Mouse (Mus musculus): ENCODE data around the gene Tchp. TPM values are rescaled to one million over a fixed set of nuclear protein-coding genes. Genes with fewer than 3 reads are reported as not detected.

The Tchp gene
- polyA plus RNA-seq, 1 experiment from 2014 or later = 10.2 TPM

- H3K9ac ChIP-seq (ENCODE audit: low read depth, low read length) = no peak overlapping the region
- H3K36me3 ChIP-seq (ENCODE audit: insufficient read depth, low read length) = peaks cover 62% of the 10 kb centered on the region
- no peak for TF ChIP-seq CTCF (IDR thresholded peaks at IDR 0.05; ENCODE audit: low read depth)
- no peaks in the 10 kb centered on the region for H3K27me3 ChIP-seq (ENCODE audit: insufficient read depth, low read length)
- no peak overlapping the region for H3K27ac ChIP-seq
- H3K9me3 ChIP-seq (replicated peaks; ENCODE audit: low read length) = no peaks in the 10 kb centered on the region
- H3K4me3 ChIP-seq (replicated peaks; ENCODE audit: low read depth, low read length) = no peak overlapping the region
- H3K4me2 ChIP-seq (ENCODE audit: low read length) = no peak overlapping the region
- H3K4me1 ChIP-seq (replicated peaks; ENCODE audit: insufficient read depth, low read length) = no peaks in the 10 kb centered on the region
- ATAC-seq (replicated peaks; ENCODE audit: low FRiP score, low read depth) = no peak
- WGBS = 93% methylated on average over 4 of the region's 4 CpGs
- no peak for DNase-seq (ENCODE audit: low spot score)
These were observed 39.3 kb downstream of the Tchp start for GRCm38 (mm10) chr5:114746886-114747285.

GRCm38 (mm10) chr5:114747521-114747920, 40.0 kb downstream of the Tchp start:
- Histone ChIP-seq H3K4me2 (ENCODE audit: low read length) (no peak overlapping the region), H3K4me3 (replicated peaks; ENCODE audit: low read depth, low read length) (no peak overlapping the region), H3K4me1 (replicated peaks; ENCODE audit: insufficient read depth, low read length) (no peaks in the 10 kb centered on the region), H3K27me3 (ENCODE audit: insufficient read depth, low read length) (no peaks in the 10 kb centered on the region), H3K9ac (ENCODE audit: low read depth, low read length) (no peak overlapping the region), H3K36me3 (ENCODE audit: insufficient read depth, low read length) (peaks cover 58% of the 10 kb centered on the region), H3K9me3 (replicated peaks; ENCODE audit: low read length) (no peaks in the 10 kb centered on the region), H3K27ac (no peak overlapping the region)
- DNase-seq (ENCODE audit: low spot score) = no peak
- WGBS = 91% methylated on average over 5 of the region's 5 CpGs
- ATAC-seq (replicated peaks; ENCODE audit: low FRiP score, low read depth) = no peak
- no peak for TF ChIP-seq CTCF (IDR thresholded peaks at IDR 0.05; ENCODE audit: low read depth)

GRCm38 (mm10) chr5:114750325-114750724, 42.8 kb downstream of the Tchp start:
- no peak overlapping the region for H3K4me3 ChIP-seq (replicated peaks; ENCODE audit: low read depth, low read length)
- H3K27me3 ChIP-seq (ENCODE audit: insufficient read depth, low read length) = no peaks in the 10 kb centered on the region
- H3K9ac ChIP-seq (ENCODE audit: low read depth, low read length) = no peak overlapping the region
- H3K9me3 ChIP-seq (replicated peaks; ENCODE audit: low read length) = no peaks in the 10 kb centered on the region
- peaks cover 47% of the 10 kb centered on the region for H3K36me3 ChIP-seq (ENCODE audit: insufficient read depth, low read length)
- WGBS = 86% methylated on average over 10 of the region's 10 CpGs
- no peak for ATAC-seq (replicated peaks; ENCODE audit: low FRiP score, low read depth)
- no peak overlapping the region for H3K27ac ChIP-seq
- H3K4me1 ChIP-seq (replicated peaks; ENCODE audit: insufficient read depth, low read length) = no peaks in the 10 kb centered on the region
- no peak for TF ChIP-seq CTCF (IDR thresholded peaks at IDR 0.05; ENCODE audit: low read depth)
- H3K4me2 ChIP-seq (ENCODE audit: low read length) = no peak overlapping the region
- DNase-seq (ENCODE audit: low spot score) = no peak

- H3K27me3 ChIP-seq (ENCODE audit: insufficient read depth, low read length) = no peaks in the 10 kb centered on the region
- no peak for ATAC-seq (replicated peaks; ENCODE audit: low FRiP score, low read depth)
- no peak for TF ChIP-seq CTCF (IDR thresholded peaks at IDR 0.05; ENCODE audit: low read depth)
- H3K36me3 ChIP-seq (ENCODE audit: insufficient read depth, low read length) = peaks cover 47% of the 10 kb centered on the region
- no peak for DNase-seq (ENCODE audit: low spot score)
- no peak overlapping the region for H3K4me2 ChIP-seq (ENCODE audit: low read length)
- no peaks in the 10 kb centered on the region for H3K4me1 ChIP-seq (replicated peaks; ENCODE audit: insufficient read depth, low read length)
- H3K9ac ChIP-seq (ENCODE audit: low read depth, low read length) = no peak overlapping the region
- H3K27ac ChIP-seq = no peak overlapping the region
- WGBS = 94% methylated on average over 10 of the region's 10 CpGs
- no peak overlapping the region for H3K4me3 ChIP-seq (replicated peaks; ENCODE audit: low read depth, low read length)
- H3K9me3 ChIP-seq (replicated peaks; ENCODE audit: low read length) = no peaks in the 10 kb centered on the region
These were observed 44.8 kb downstream of the Tchp start for GRCm38 (mm10) chr5:114752397-114752796.

- no peak overlapping the region for H3K27ac ChIP-seq
- no peak for TF ChIP-seq CTCF (IDR thresholded peaks at IDR 0.05; ENCODE audit: low read depth)
- H3K36me3 ChIP-seq (ENCODE audit: insufficient read depth, low read length) = peaks cover 40% of the 10 kb centered on the region
- H3K4me3 ChIP-seq (replicated peaks; ENCODE audit: low read depth, low read length) = no peak overlapping the region
- H3K9me3 ChIP-seq (replicated peaks; ENCODE audit: low read length) = no peaks in the 10 kb centered on the region
- ATAC-seq (replicated peaks; ENCODE audit: low FRiP score, low read depth) (no peak), DNase-seq (ENCODE audit: low spot score) (no peak)
- H3K9ac ChIP-seq (ENCODE audit: low read depth, low read length) = no peak overlapping the region
- H3K4me2 ChIP-seq (ENCODE audit: low read length) = no peak overlapping the region
- 88% methylated on average over 12 of the region's 12 CpGs for WGBS
- H3K27me3 ChIP-seq (ENCODE audit: insufficient read depth, low read length) = no peaks in the 10 kb centered on the region
- no peaks in the 10 kb centered on the region for H3K4me1 ChIP-seq (replicated peaks; ENCODE audit: insufficient read depth, low read length)
These were observed 45.8 kb downstream of the Tchp start for GRCm38 (mm10) chr5:114753384-114753783.

- H3K4me3 ChIP-seq (replicated peaks; ENCODE audit: low read depth, low read length) = no peak overlapping the region
- peaks cover 38% of the 10 kb centered on the region for H3K36me3 ChIP-seq (ENCODE audit: insufficient read depth, low read length)
These were observed 52.1 kb downstream of the Tchp start for GRCm38 (mm10) chr5:114759536-114760090.

GRCm38 (mm10) chr5:114761980-114762379, 54.4 kb downstream of the Tchp start:
- TF ChIP-seq CTCF (IDR thresholded peaks at IDR 0.05; ENCODE audit: low read depth) = no peak

More at GRCm38 (mm10) chr5:114759536-114760090, 52.1 kb downstream of the Tchp start:
- TF ChIP-seq CTCF (IDR thresholded peaks at IDR 0.05; ENCODE audit: low read depth) = no peak
- no peak overlapping the region for H3K9ac ChIP-seq (ENCODE audit: low read depth, low read length)
- WGBS = 92% methylated on average over 5 of the region's 5 CpGs
- H3K27ac ChIP-seq = no peak overlapping the region
- H3K4me1 ChIP-seq (replicated peaks; ENCODE audit: insufficient read depth, low read length) = no peaks in the 10 kb centered on the region
- no peak for DNase-seq (ENCODE audit: low spot score)
- no peak for ATAC-seq (replicated peaks; ENCODE audit: low FRiP score, low read depth)
- no peak overlapping the region for H3K4me2 ChIP-seq (ENCODE audit: low read length)
- H3K9me3 ChIP-seq (replicated peaks; ENCODE audit: low read length) = no peaks in the 10 kb centered on the region
- no peaks in the 10 kb centered on the region for H3K27me3 ChIP-seq (ENCODE audit: insufficient read depth, low read length)

More at GRCm38 (mm10) chr5:114761980-114762379, 54.4 kb downstream of the Tchp start:
- 70% methylated on average over 8 of the region's 8 CpGs for WGBS
- no peak overlapping the region for H3K9ac ChIP-seq (ENCODE audit: low read depth, low read length)
- ATAC-seq (replicated peaks; ENCODE audit: low FRiP score, low read depth) (no peak), DNase-seq (ENCODE audit: low spot score) (no peak)
- H3K9me3 ChIP-seq (replicated peaks; ENCODE audit: low read length) = no peaks in the 10 kb centered on the region
- no peaks in the 10 kb centered on the region for H3K4me1 ChIP-seq (replicated peaks; ENCODE audit: insufficient read depth, low read length)
- no peak overlapping the region for H3K4me3 ChIP-seq (replicated peaks; ENCODE audit: low read depth, low read length)
- peaks cover 42% of the 10 kb centered on the region for H3K36me3 ChIP-seq (ENCODE audit: insufficient read depth, low read length)
- H3K27ac ChIP-seq = no peak overlapping the region
- no peak overlapping the region for H3K4me2 ChIP-seq (ENCODE audit: low read length)
- no peaks in the 10 kb centered on the region for H3K27me3 ChIP-seq (ENCODE audit: insufficient read depth, low read length)

Data from kidney, postnatal 0 days (tissue).